Mouse (Mus musculus) spleen, postnatal 10 days (tissue): ENCODE results near the gene Cxcl2.
A peak's percentile ranks its signal among the peaks of the same experiment; 100 is the strongest.

Experiments used
- DNase-seq, 2 experiments: peaks; one replicate each; pipeline ENCODE4 v3.0.0; 2021 to 2022; ENCODE audit warnings: low spot score in 2 of 2

Cxcl2 gene

GRCm38 (mm10) chr5:90894231-90894630 is 9.4 kb upstream of the Cxcl2 start:
- DNase-seq = no peak

GRCm38 (mm10) chr5:90897429-90897828 is 6.2 kb upstream of the Cxcl2 start:
- DNase-seq = no peak

DNA sequence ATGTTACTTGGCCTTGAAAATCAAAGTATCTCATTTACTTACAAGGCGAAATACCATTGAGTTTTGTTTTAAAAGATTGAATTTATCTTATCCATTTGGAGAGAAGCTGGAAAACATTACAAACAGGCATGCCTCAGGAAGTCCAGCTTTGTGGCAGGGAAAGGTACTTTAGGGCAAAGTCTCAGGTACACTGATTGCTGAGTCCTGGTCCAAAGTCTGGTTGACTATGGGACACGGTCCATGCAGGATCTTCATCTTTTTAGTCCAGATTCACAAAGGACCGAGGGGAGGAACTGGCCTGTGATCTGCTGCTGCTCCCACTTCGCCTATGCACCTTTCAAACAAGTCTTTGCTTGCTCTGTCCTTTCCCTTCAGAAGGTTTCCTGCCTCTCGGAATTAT is 4.4 kb upstream of the Cxcl2 start:
- no peak for DNase-seq

DNA sequence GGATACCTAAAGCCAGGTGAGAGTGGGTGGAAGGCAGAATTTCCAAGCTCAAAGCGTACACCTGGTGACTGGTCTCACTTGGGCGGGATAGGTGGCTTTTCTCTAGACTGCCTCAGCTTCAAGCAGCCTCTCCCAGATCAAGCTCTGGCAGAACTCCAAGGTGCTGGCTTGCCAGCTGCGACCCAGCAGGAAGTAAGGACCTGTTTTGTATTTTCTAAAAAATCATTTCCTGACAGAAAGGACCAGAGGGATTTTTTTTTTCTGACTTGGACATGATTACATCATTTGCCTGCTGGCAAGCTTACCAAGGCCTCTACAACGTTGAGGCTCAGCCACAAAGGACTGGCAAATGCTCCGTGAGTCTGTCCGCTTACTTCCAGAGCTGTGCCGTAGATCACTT is 3.5 kb upstream of the Cxcl2 start:
- DNase-seq = no peak

GRCm38 (mm10) chr5:90900688-90901087 is 3.0 kb upstream of the Cxcl2 start:
- DNase-seq = no peak

- peak in 1 of 2 experiments; percentile 16 for DNase-seq
These were observed 1.1 kb upstream of the Cxcl2 start for GRCm38 (mm10) chr5:90902380-90903260.

DNA sequence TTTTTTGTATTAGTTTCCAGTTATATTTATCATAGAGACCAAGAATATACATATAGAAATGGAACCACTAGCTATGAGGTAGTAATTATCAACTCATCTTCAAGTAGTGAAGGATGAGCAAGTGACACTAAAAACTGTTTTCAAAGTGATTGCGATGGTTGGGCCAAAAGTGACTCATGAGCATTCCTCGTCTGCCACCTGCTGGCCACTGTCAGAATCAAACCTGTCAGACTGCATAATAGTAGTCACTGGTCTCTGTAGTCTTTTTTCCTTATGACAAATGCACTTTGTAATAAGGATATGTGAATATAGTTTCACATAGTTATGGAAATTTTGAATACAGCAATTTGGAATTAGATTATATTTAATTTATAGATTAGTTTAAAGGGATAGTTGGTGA is 5.3 kb downstream of the Cxcl2 start:
- peak in 1 of 2 experiments; percentile 68 for DNase-seq

DNA sequence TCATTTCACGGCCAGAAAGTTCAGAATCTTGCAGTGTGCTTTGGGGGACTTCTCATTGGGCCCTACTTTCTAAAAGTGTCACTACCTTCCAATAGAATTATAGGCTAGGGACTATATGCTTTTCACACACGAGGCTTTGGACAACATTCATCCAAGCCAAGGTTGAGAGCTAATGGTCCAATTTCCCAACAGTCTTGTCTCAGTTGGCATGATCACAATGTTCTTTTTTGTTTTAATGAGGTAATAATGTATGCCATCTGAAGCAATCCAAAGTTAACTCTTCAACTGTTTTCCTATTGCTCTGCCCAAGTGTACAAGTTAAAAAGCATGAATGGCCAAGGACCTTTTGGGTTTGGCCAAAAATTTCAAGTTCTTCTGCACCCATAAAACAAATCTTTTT is 15.8 kb downstream of the Cxcl2 start:
- DNase-seq = no peak

GRCm38 (mm10) chr5:90922958-90923357 is 19.3 kb downstream of the Cxcl2 start:
- no peak for DNase-seq

- no peak for DNase-seq
These were observed 26.9 kb downstream of the Cxcl2 start for GRCm38 (mm10) chr5:90930546-90930945.

DNA sequence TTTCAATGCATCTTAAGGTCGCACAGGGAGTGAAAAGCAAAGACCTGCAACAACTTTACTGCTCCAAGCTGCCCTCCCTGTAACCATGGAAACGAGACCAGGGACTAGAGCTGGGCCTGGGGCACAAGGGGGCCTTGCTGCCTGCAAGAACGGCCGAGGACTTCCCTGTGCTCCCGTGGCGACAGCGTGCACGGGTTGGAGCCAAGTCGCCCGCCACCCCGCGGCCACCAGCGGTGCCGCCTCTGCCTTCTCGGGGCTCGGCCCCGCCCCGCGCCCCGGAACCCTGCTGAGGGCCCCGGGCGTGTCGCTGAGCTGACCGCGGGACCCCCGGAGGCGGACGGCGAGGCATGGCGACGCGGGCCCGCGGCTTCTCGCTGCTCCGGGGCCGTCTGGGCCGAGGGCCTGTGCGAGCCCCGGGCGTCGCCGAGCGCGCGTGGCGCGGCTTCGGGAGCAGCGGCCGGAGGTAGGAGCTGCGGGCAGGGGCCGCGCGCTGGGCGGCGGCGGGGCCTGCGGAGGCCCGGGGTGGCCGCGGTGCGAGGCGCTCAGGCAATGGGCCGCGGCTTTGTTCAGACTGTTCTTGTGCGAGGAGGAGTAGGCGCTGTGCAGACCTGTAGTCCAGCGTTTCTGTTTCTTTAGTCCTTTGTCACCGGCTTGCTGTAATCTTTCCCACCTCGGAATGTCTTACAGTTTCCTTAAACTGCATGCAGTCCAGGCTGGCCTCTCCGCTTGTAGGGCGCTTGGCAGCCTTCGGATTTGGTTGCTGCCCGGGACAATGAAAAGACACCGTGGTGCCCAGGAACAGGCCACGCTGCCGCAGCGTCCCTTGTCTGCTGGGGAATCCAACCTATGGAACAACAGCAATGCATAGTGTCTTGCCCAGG is 27.5 kb downstream of the Cxcl2 start, which contains the start of gene Mthfd2l:
TSS of gene Mthfd2l (plus strand) at position 147 of the 881 bp plus-strand sequence.
- DNase-seq = peak; percentile 65 to 83

DNA sequence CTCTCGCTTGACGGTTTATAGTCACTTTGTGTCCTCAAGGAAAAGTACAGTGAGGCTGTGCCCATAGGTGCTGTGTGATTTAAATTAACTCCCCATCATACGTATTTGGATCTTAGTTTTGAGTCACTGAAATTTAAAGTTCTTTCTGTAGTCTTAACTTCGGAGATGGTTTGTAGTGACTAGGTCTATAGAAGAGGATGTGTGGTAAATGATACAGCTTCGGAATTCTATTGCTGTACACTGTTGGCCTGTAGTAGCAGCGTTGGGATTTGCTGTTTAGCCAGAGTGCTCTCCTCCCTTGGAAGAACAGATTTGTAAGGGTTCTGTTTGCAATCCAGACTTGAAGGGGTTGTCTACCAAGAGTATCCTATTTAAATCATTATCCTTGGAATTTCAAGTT is 28.2 kb downstream of the Cxcl2 start:
- no peak for DNase-seq

DNA sequence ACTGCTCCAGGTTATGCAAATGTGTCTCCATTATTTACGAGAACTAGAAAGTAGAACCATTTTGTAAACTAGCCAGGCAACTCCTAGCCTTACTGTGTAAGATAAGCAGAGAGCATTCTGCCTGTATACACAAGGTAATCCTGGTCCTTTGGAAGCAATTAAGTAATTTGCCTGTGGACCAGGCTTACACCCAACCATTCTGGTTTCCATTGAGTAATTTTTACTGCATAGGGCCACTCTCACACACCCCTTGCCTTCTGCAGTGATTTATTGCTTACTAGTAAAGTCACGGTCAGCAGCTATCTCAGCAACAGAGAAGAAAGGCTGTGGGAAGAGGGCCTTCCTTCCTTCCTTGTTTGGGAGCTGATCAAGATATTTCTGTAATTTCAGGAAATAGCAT is 33.0 kb downstream of the Cxcl2 start:
- DNase-seq = no peak

- no peak for DNase-seq
These were observed 41.8 kb downstream of the Cxcl2 start for GRCm38 (mm10) chr5:90945453-90945852.

DNA sequence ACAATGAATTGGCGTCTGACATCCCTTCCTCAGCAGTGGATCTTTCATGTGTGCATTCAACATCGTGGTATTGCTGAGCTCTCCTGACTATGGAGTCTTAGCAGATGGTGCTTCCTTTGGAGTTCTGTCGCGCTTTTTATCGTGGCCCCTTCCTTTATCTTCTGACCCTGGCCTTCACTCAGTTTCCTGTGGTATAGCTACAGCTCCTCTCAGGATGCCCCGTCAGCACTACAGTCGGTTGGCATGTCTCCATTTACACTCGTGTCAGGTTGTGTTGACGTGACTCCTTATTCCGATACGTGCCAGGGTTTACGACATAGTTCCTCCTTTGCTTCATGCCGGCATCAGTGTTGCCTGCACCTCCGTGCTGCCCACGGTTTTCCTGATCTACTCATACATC is 45.8 kb downstream of the Cxcl2 start:
- DNase-seq = no peak

DNA sequence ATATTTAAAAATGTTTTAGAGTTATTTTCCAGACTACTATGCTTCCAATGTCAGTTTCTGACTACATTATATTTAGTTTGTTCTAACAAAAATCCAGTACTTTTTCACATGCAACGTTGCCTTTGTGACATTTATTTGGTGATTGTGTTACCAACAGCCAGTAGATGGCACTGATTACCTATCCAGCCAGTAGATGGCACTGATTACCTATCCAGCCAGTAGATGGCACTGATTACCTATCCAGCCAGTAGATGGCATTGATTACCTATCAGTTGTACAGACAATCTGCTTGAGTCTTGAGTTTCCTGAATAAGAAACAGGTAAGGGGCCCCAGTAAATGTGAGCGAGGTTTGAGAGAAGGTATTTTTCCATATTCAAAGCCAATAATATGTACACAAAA is 47.8 kb downstream of the Cxcl2 start:
- DNase-seq = no peak

- no peak for DNase-seq
These were observed 49.2 kb downstream of the Cxcl2 start for GRCm38 (mm10) chr5:90952731-90953481.
